Mouse (Mus musculus) limb, embryonic 14.5 days (tissue): ENCODE data around the gene Slc20a1. TPM values are rescaled to one million over a fixed set of nuclear protein-coding genes. Genes with fewer than 3 reads are reported as not detected.

ENCODE experiments used
- ATAC-seq: fragments of 200-750 bp; cut with Nextera tagmentation; 2 replicates; pipeline ENCODE4 v1.8.0; 2017; ENCODE audit warnings: low read depth, moderate number of reproducible peaks, moderate TSS enrichment; ENCODE audit not compliant: low FRiP score
- DNase-seq: peaks from one replicate; pipeline ENCODE4 v3.0.0-alpha.2; 2015; ENCODE audit warnings: low spot score
- H3K27ac ChIP-seq: fragments of 300-500 bp; sonication (generic); replicated peaks from 2 replicates; pipeline ENCODE4 v1.5.1; 2014; ENCODE audit warnings: low read depth, mild to moderate bottlenecking, low read length, moderate library complexity, mixed read lengths
- H3K27me3 ChIP-seq: fragments of 300-500 bp; sonication (generic); 2 replicates; pipeline ENCODE4 v1.6.1; 2014; ENCODE audit warnings: low read length, mixed read lengths; ENCODE audit not compliant: control insufficient read depth, insufficient read depth
- H3K36me3 ChIP-seq: fragments of 300-500 bp; sonication (generic); 2 replicates; pipeline ENCODE4 v1.6.1; 2014; ENCODE audit warnings: mild to moderate bottlenecking, low read length, moderate library complexity, mixed read lengths; ENCODE audit not compliant: control insufficient read depth, insufficient read depth
- H3K4me1 ChIP-seq: fragments of 300-500 bp; sonication (generic); 2 replicates; pipeline ENCODE4 v1.6.1; 2014; ENCODE audit warnings: antibody characterized with exemption, low read length, mixed read lengths; ENCODE audit not compliant: control insufficient read depth, insufficient read depth
- H3K4me2 ChIP-seq: fragments of 300-500 bp; sonication (generic); replicated peaks from 2 replicates; pipeline ENCODE4 v1.6.1; 2014; ENCODE audit warnings: low read depth, mild to moderate bottlenecking, low read length, moderate library complexity; ENCODE audit not compliant: severe bottlenecking
- H3K4me3 ChIP-seq: fragments of 300-500 bp; sonication (generic); replicated peaks from 2 replicates; pipeline ENCODE4 v1.5.1; 2014; ENCODE audit warnings: low read length
- H3K9ac ChIP-seq: fragments of 300-500 bp; sonication (generic); 2 replicates; pipeline ENCODE4 v1.6.1; 2014; ENCODE audit warnings: mild to moderate bottlenecking, low read depth, low read length, moderate library complexity; ENCODE audit not compliant: severe bottlenecking
- H3K9me3 ChIP-seq: fragments of 300-500 bp; sonication (generic); 2 replicates; pipeline ENCODE4 v1.6.1; 2016; ENCODE audit warnings: low read length; ENCODE audit not compliant: control insufficient read depth
- POLR2A ChIP-seq: fragments of 200-500 bp; IDR thresholded peaks from 2 replicates; pipeline ENCODE4 v1.8.0; 2012; ENCODE audit warnings: inconsistent platforms, mild to moderate bottlenecking, moderate library complexity, borderline replicate concordance; ENCODE audit not compliant: insufficient read depth, insufficient read length; ENCODE audit errors: extremely low read depth
- WGBS: fragments of 180-500 bp; shearing (Covaris S2); extraction: QIAGEN DNeasy Blood & Tissue Kit; methylation state at CpG from one replicate; pipeline ENCODE4 v1.1.7; 2014; 5-methylcytosine and 5-hydroxymethylcytosine counted together
- polyA plus RNA-seq, 2 experiments: library from polyadenylated mRNA; depleted of rRNA in 1 of 2; stranded (reverse) in 1 of 2; unstranded in 1 of 2; fragments of >200 nt; fragmentation: Nextera tagmentation in 1 of 2; extraction: Ambion mirVana in 1 of 2; gene quantifications; 2 replicates each; pipeline versions ENCODE4 v1.2.1 to v1.2.3; 2012 to 2014

Gene Slc20a1
- polyA plus RNA-seq, 2 experiments, result 28.7 to 40.8 TPM

- no peak overlapping the region for H3K9ac ChIP-seq
- H3K36me3 ChIP-seq, result no peaks in the 10 kb centered on the region
- no peak for TF ChIP-seq POLR2A
- no peaks in the 10 kb centered on the region for H3K27me3 ChIP-seq
- DNase-seq (no peak), ATAC-seq (no peak)
- WGBS, result 95% methylated on average over 1 of the region's 1 CpGs
- H3K4me2 ChIP-seq, result no peak overlapping the region
- no peaks in the 10 kb centered on the region; the same call in 1 of the 2 replicates for H3K4me1 ChIP-seq
- no peaks in the 10 kb centered on the region for H3K9me3 ChIP-seq
- no peak overlapping the region for H3K4me3 ChIP-seq
- H3K27ac ChIP-seq, result no peak overlapping the region
Measured at GRCm38 (mm10) chr2:129182412-129182811, 16.2 kb upstream of the Slc20a1 start.

- H3K27ac ChIP-seq, result no peak overlapping the region
- no peaks in the 10 kb centered on the region; the same call in 1 of the 2 replicates for H3K4me1 ChIP-seq
- H3K4me2 ChIP-seq, result no peak overlapping the region
- 42% methylated on average over 14 of the region's 14 CpGs for WGBS
- no peaks in the 10 kb centered on the region for H3K9me3 ChIP-seq
- DNase-seq, result no peak
- H3K9ac ChIP-seq, result no peak overlapping the region
- no peak for TF ChIP-seq POLR2A
- no peak overlapping the region for H3K4me3 ChIP-seq
- no peaks in the 10 kb centered on the region for H3K36me3 ChIP-seq
- H3K27me3 ChIP-seq, result no peaks in the 10 kb centered on the region
- ATAC-seq, result no peak
Measured at GRCm38 (mm10) chr2:129183561-129184031, 15.0 kb upstream of the Slc20a1 start.

GRCm38 (mm10) chr2:129184853-129185252, 13.7 kb upstream of the Slc20a1 start:
- Histone ChIP-seq H3K27me3 (no peaks in the 10 kb centered on the region), H3K4me3 (no peak overlapping the region), H3K36me3 (no peaks in the 10 kb centered on the region), H3K9me3 (0 out of 2 replicates have a peak, but pooled peaks cover 4% of the 10 kb centered on the region), H3K4me2 (no peak overlapping the region), H3K4me1 (no peaks in the 10 kb centered on the region; the same call in 1 of the 2 replicates), H3K27ac (no peak overlapping the region), H3K9ac (no peak overlapping the region)
- ATAC-seq (no peak), DNase-seq (no peak)
- 59% methylated on average over 1 of the region's 1 CpGs for WGBS
- TF ChIP-seq POLR2A, result no peak

DNA sequence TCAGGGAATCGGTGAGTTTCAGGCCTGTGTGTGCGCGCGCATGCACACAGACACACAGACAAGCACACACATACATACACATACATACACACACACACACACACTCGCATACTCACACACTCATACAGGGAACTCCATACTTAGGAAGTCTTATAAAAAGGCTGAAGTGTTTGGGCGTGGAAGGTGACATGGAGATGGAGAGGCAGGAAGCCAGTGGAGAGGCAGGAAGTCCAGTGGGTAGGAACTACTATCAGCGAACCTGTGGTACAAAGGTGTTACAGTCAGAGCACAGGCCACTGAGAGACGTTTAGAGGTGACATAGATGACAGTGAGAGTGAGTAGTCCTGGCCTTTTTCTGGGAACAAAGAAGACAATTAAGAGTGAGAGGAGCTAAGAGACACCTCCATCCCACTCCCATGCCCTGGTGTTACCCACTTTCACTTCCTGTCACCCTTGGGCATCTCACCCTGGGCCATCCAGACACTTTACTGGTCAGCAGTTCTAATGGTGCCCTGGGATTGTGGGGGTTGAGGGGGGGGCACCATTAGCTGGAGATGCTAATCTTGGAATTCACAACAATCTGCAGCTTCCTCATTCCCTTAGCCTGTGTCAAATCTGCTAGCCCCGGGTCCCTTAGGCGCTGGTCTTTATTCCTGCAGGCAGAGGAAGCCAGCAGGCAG, 12.8 kb upstream of the Slc20a1 start:
- Histone ChIP-seq H3K36me3 (no peaks in the 10 kb centered on the region), H3K4me3 (no peak overlapping the region), H3K27ac (no peak overlapping the region), H3K9ac (no peak overlapping the region), H3K27me3 (no peaks in the 10 kb centered on the region), H3K4me1 (no peaks in the 10 kb centered on the region; the same call in 1 of the 2 replicates), H3K9me3 (0 out of 2 replicates have a peak, but pooled peaks cover 4% of the 10 kb centered on the region), H3K4me2 (no peak overlapping the region)
- ATAC-seq, result no peak
- DNase-seq, result no peak
- WGBS, result 84% methylated on average over 10 of the region's 10 CpGs
- TF ChIP-seq POLR2A, result no peak

DNA sequence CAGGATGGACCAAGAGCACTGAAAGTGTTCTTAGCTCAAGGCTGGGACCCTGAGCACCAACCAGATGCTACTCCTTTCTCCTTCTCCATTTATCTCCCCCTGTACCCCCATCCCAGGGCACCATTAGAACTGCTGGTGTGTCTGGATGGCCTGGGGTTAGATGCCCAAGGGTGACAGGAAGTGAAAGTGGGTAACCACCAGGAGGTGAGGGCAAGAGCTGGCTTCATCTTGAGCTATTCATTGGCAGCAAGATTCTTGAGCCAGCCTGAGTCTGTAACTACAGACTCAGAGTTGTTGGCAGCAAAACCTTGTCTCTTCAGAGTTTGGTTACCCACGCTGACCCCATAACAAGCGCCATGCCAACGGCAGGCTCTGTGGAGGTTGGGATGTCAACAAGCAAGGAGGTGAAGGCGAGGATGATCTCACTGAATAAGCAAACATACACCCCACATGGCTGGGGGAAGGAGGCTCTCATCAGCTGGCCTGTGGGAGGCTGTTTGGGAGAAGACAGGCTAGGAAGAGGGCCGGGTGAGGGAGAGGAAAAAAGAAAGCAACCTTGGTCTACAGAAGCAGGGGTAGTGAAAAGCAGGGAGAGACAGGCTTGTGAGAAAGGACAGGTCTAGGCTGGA, 12.2 kb upstream of the Slc20a1 start:
- no peak for ATAC-seq
- Histone ChIP-seq H3K4me1 (no peaks in the 10 kb centered on the region; the same call in 1 of the 2 replicates), H3K4me2 (no peak overlapping the region), H3K4me3 (no peak overlapping the region), H3K9me3 (0 out of 2 replicates have a peak, but pooled peaks cover 4% of the 10 kb centered on the region), H3K27me3 (no peaks in the 10 kb centered on the region), H3K27ac (no peak overlapping the region), H3K36me3 (no peaks in the 10 kb centered on the region), H3K9ac (no peak overlapping the region)
- WGBS, result 77% methylated on average over 5 of the region's 5 CpGs
- DNase-seq, result no peak
- TF ChIP-seq POLR2A, result no peak
